Mouse (Mus musculus) heart, adult 9 months (tissue): ENCODE measurements around the gene Pycr2.
"Not testable (repeated sequence)": the region's sequence is repeated elsewhere in the genome, so short reads cannot be mapped to it uniquely, and the experiment has no call there.

Source experiments
- DNase-seq, 2 experiments: peaks; one replicate each; pipeline ENCODE4 v3.0.0; 2022; ENCODE audit warnings: low spot score in 2 of 2

The Pycr2 gene

GRCm38 (mm10) chr1:180905307-180905706 is 1.2 kb downstream of the Pycr2 start:
- DNase-seq: no peak

DNA sequence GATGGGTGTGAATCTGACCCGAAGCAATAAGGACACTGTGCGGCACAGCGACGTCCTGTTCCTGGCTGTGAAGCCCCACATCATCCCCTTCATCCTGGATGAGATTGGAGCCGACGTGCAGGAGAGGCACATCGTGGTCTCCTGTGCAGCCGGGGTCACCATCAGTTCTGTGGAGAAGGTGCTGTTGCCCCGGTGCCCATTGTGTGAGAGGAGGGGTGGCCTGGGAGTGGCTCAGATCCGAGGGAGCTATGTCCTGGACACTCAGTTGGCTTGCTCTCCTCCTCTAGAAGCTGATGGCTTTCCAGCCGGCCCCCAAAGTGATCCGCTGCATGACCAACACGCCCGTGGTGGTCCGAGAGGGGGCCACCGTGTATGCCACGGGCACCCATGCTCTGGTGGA is 1.8 kb downstream of the Pycr2 start:
- no peak for DNase-seq

- no peak for DNase-seq
Measured at GRCm38 (mm10) chr1:180906461-180907147, 2.5 kb downstream of the Pycr2 start.

DNA sequence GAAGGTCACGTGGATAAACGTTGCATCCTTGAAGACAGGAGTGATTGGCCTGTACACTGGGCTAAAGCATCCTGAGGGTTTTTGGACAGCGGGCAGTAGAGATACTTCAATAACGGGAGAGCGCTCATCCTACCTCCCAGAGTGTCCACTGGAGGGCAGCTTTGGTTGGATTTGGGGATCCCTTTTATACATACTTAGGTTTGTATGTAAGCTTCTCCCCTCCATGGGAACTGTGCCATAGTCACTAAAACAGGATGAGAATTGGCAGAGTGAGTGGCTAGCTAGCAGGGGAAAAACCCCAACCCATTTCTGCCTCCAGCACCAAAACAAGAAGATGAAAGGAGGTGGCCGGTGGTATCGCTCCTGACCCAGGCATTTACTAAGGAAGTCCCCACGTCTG is 7.0 kb downstream of the Pycr2 start:
- no peak for DNase-seq

GRCm38 (mm10) chr1:180911653-180912287 is 7.7 kb downstream of the Pycr2 start:
- DNase-seq: no peak

- DNase-seq: no peak
Measured at GRCm38 (mm10) chr1:180912792-180913191, 8.7 kb downstream of the Pycr2 start.

DNA sequence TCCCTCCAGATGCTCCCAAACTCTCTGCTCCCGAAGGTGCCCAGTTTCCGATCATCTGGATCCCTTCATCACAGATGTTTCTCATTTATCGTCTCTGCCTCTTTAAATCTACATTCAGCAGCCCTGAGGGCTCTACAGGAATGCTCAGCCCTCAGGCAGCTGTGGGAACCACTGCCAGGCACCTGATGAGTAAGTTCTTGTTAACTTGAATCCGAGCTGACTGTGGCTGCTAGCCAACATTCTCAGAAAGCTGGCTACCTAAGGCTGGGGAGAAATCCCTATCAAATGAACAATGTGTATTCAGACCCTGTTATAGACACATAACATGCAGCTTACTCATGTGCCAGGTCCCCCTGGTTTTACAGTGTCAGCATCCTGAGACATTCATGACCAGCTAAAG is 9.7 kb downstream of the Pycr2 start:
- DNase-seq: no peak

DNA sequence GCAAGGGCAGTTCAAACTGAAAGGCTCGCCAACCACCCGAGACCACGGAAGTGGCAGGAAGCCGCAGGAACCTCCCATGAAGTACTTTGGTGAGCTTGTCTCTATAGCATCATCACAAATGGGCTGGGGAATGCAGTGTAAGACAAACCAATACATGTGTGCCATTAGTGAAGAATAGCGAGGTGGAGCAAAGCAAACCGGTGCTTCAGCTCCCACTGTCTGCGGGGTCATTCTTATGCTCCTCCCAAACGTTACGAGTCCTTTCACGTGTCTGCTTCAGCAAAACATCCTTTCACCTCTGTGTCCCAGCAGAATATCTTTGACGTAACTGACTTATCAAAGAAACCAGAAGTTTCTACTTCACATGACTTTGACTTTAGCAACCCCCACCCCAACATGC is 12.3 kb downstream of the Pycr2 start:
- no peak for DNase-seq

DNA sequence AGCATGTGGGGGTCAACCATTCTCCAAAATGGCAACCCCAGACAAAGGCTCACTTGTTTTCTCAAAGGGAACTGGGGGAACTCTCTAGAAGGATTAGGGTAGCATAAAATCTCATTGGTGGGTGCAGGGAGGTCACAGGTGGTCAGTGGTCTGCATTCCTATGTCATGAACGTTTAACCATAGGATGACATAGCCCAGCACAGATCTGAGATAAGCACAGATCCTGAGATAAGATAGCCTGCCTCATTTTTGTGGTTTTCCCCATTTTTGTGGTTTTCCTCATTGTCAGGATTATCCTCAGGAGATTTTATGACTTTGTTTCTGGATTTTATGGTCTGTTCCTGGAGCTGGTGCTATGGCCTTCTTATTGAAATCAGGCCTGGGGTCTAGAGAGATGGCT is 13.0 kb downstream of the Pycr2 start:
- DNase-seq: no peak

DNA sequence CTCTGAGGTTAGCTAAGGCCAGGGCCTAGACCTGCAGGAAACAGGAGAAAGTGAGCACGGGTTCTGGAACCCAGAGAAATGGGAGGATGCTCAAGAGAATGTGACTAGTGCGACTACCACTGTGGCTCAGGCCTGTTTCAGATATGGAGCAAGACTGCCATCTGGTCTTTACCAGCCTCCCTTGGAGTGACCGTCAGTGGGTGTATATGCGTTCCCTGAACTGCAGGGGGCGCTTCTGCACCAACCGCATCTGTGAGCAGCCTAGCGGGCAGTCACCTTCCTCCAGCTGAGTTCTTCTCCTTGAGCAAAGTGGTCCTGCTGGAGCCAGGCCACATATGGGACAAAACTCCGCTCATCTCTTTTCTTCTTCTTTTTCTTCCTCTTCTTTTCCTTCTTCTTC is 15.6 kb downstream of the Pycr2 start:
- no peak for DNase-seq

DNA sequence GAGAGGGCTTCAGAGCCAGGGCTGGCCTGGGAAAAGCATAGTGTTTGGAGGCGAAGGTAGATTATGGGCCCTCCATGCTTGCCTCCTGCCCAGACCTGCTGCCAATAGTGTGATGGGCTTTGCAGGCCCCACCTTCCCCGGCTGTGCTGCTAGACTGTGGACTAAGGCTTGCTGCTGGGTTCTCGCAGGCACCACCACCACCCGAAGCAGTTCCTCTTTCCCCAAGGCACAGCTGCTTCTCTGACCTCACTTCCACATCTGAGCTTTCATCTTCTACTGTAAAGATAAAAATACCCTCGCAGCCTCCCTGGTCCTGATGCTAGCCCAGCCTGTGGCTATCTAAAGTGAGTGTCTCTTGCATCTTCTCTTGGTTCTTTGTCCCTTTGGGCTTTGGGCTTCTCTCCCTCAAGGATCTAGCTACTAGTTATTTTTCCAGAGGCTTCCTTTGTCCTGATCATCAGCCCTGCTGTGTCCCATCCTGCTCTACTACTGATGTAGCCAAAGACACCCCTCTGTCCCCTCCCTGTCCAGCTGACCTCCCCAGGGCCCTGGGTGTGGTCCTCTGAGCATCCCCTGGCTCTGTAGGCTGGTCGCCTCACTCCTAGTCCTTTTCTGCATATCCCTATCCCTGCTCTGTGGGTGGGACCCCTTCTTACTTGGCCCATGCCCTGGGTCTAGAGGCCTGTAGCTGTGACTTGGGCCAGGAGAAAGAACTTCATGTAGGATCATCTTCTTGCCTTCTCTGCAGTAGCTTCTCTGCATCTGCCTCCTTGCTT is 18.4 kb downstream of the Pycr2 start:
- no peak for DNase-seq

DNA sequence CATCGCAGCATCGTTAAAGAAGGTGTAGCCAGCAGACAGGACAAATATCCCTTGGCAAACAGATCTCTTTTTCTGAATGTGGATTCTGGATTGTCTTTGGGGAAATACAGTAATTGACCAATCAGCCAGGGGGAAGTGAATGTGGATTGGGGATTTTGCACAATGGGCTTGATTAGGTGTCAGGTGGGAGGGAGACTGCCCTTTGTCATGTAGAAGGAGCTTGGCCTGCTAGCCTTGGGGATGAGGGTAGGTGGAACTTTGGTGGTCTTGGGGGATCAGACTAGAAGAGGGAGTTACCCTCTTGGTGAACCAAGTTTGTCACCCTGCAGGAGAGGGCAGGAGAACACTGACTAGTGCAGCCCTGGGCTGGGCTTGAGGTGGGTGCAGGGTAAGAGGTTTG is 20.6 kb downstream of the Pycr2 start:
- no peak for DNase-seq

DNA sequence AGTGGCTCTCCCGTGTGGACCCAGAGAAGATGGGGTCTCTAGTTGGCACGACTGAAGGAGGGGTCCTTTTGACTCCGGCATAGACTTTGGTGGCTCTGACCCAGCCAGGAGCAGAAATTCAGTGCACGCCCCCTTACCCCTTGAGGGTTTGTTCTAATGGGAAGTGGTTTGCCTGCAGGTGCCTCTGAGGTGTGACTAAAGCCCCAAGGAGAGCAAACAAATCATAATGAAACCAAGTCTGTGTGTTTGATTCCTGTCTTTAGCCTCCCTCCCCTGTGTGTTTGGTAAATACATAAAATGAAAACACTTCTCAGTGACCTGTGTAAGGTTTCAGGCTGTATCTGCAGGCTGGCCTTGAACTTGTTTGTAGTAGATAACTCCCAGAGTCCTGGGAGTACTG is 22.2 kb downstream of the Pycr2 start:
- DNase-seq: no peak

- no peak for DNase-seq
Measured at GRCm38 (mm10) chr1:180929599-180929998, 25.5 kb downstream of the Pycr2 start.

DNA sequence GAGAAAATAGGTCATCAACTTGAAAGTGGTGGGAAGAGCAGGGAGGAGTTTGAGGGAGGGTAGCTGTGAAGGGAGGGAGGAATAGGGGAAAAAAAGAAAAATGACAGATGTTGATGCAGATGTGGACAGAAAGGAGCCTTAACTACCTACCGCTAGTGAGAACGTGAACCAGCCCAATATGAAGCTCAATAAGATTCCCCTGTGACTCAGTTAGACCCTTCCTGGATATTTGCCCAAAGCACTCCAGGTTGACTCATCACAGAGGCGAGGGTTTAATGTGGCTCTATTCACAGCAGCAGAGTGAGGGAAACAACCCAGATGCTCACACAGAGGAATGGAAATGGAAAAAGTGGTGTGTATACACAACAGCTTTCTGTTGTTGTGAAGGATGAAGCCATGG is 27.0 kb downstream of the Pycr2 start:
- no peak for DNase-seq

- no peak for DNase-seq
Measured at GRCm38 (mm10) chr1:180933659-180934058, 29.6 kb downstream of the Pycr2 start.

GRCm38 (mm10) chr1:180934467-180935419 is 30.6 kb downstream of the Pycr2 start, which contains the start of gene Lefty1:
Lefty1 (plus strand) TSS chr1:180935022.
- DNase-seq: no peak

GRCm38 (mm10) chr1:180936610-180937398 is 32.7 kb downstream of the Pycr2 start:
- peak; percentile 61 to 69 for DNase-seq

DNA sequence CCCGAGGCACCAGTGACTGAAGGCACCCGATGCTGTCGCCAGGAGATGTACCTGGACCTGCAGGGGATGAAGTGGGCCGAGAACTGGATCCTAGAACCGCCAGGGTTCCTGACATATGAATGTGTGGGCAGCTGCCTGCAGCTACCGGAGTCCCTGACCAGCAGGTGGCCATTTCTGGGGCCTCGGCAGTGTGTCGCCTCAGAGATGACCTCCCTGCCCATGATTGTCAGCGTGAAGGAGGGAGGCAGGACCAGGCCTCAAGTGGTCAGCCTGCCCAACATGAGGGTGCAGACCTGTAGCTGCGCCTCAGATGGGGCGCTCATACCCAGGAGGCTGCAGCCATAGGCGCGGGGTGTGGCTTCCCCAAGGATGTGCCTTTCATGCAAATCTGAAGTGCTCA is 33.5 kb downstream of the Pycr2 start:
- not testable (repeated sequence) for DNase-seq

GRCm38 (mm10) chr1:180938781-180939180 is 34.7 kb downstream of the Pycr2 start:
- DNase-seq: not testable (repeated sequence)
